Mouse (Mus musculus) adrenal gland, postnatal 14 days (tissue): ENCODE results near the gene Vmn2r117. TPM values are rescaled to one million over a fixed set of nuclear protein-coding genes. Genes with fewer than 3 reads are reported as not detected.
"Not testable (repeated sequence)": the region's sequence is repeated elsewhere in the genome, so short reads cannot be mapped to it uniquely, and the experiment has no call there.

Experiments used
- DNase-seq: peaks from one replicate; pipeline ENCODE4 v3.0.0; 2021; ENCODE audit warnings: mixed read lengths
- long read RNA-seq, 2 experiments: library from polyadenylated mRNA; stranded (forward); transcript quantifications; one replicate each; pipeline ENCODE4 v2.0.0; 2021
- total RNA-seq: library from RNA; stranded (reverse); gene quantifications from 2 replicates; pipeline ENCODE4 v1.2.3, GENCODE M21; 2021

Vmn2r117 gene
- not detected in 2 replicates for total RNA-seq
- long read RNA-seq, experiment 1 = 0 reads
- long read RNA-seq, experiment 2 = 0 reads

- not testable (repeated sequence) for DNase-seq
Measured at GRCm38 (mm10) chr17:23479599-23479998, at the start of gene Vmn2r117. Gene Vmn2r117 (minus strand): TSS chr17:23479699.

GRCm38 (mm10) chr17:23522941-23523732, 43.6 kb upstream of the Vmn2r117 start:
- not testable (repeated sequence) for DNase-seq

GRCm38 (mm10) chr17:23518701-23519423, 39.4 kb upstream of the Vmn2r117 start:
- no peak for DNase-seq

- no peak for DNase-seq
Measured at GRCm38 (mm10) chr17:23433150-23433679, 46.3 kb downstream of the Vmn2r117 start.

Other genes with a start within 250 kb of the Vmn2r117 start
- gene Vmn2r114, start 167.2 kb downstream of the Vmn2r117 start, total RNA-seq = not detected in 2 replicates
- not detected in 2 replicates for gene Vmn2r115, start 136.0 kb downstream of the Vmn2r117 start, total RNA-seq
- not detected in 2 replicates for gene Vmn2r116, start 95.1 kb downstream of the Vmn2r117 start, total RNA-seq
- 9.2 and 9.9 TPM in 2 replicates for gene Zfp213, start 84.5 kb upstream of the Vmn2r117 start, total RNA-seq
- 8.5 and 14.6 TPM in 2 replicates for gene Zfp13, start 119.8 kb upstream of the Vmn2r117 start, total RNA-seq
- gene Zscan10, start 121.2 kb upstream of the Vmn2r117 start, total RNA-seq = not detected in 2 replicates
- 0.37 and 0.53 TPM in 2 replicates for gene Mmp25, start 165.6 kb upstream of the Vmn2r117 start, total RNA-seq
- gene Bicdl2, start 180.8 kb upstream of the Vmn2r117 start, total RNA-seq = not detected in 2 replicates
- 158 and 163 TPM in 2 replicates for gene Hcfc1r1, start 193.9 kb upstream of the Vmn2r117 start, total RNA-seq
- 25.2 and 26.3 TPM in 2 replicates for gene Thoc6, start 194.2 kb upstream of the Vmn2r117 start, total RNA-seq
- gene Tnfrsf12a, start 197.8 kb upstream of the Vmn2r117 start, total RNA-seq = 85.2 and 119 TPM in 2 replicates
- gene Cldn6, start 199.6 kb upstream of the Vmn2r117 start, total RNA-seq = 0.30 TPM in 1 of 2 replicates, not detected in the other
- not detected in 2 replicates for gene Cldn9, start 204.3 kb upstream of the Vmn2r117 start, total RNA-seq
- 1.9 and 3.8 TPM in 2 replicates for gene 1520401A03Rik, start 243.1 kb upstream of the Vmn2r117 start, total RNA-seq
- 9.7 and 11.3 TPM in 2 replicates for gene Pkmyt1, start 246.6 kb upstream of the Vmn2r117 start, total RNA-seq